In genomic region chr6:8951326-8951695, GRCm38 (mm10) we compare ENCODE assay signal across 9 mouse cellular contexts. TPM values are rescaled to one million over a fixed set of nuclear protein-coding genes. Genes with fewer than 3 reads are reported as not detected.
DNase-seq lines count a peak whose midpoint lies in the region; ATAC-seq lines count a peak whose summit lies in the region.
"Had no signal": no experiment of that assay in that cellular context is flagged by ENCODE, and none has a peak within 500 bp of the region (broad histone marks: within the 10 kb centered on the region; RNA-seq: fewer than 3 reads in every experiment).

No protein-coding gene starts in this region.

- ATAC-seq in forebrain, embryonic 16.5 days, result peak; percentile 27
- peak; percentile 66; the same call in 1 of the 2 replicates for ATAC-seq in intestine, embryonic 14.5 days (replicated peaks; ENCODE audit: low FRiP score, low TSS enrichment, low read depth)
- ATAC-seq in stomach, embryonic 15.5 days (ENCODE audit: insufficient read depth, low FRiP score, low read depth), result no peak

- peaks cover 50% of the 10 kb centered on the region for H3K4me1 ChIP-seq in forebrain, embryonic 16.5 days (replicated peaks; ENCODE audit: control insufficient read depth, insufficient read depth, low read length)
- H3K4me1 ChIP-seq in intestine, embryonic 14.5 days (replicated peaks; ENCODE audit: control insufficient read depth, insufficient read depth, low read length), result no peaks in the 10 kb centered on the region
- peaks cover 5% of the 10 kb centered on the region for H3K4me1 ChIP-seq in stomach, embryonic 15.5 days

- no peaks in the 10 kb centered on the region for H3K9me3 ChIP-seq in forebrain, embryonic 16.5 days (ENCODE audit: control insufficient read depth, low read length)
- H3K9me3 ChIP-seq in intestine, embryonic 14.5 days (ENCODE audit: control insufficient read depth, low read length), result no peaks in the 10 kb centered on the region
- H3K9me3 ChIP-seq in stomach, embryonic 15.5 days, result no peaks in the 10 kb centered on the region

- peak overlapping the region; percentile 59 for H3K9ac ChIP-seq in forebrain, embryonic 16.5 days (replicated peaks; ENCODE audit: low read depth, low read length)
- no peak overlapping the region for H3K9ac ChIP-seq in intestine, embryonic 14.5 days (ENCODE audit: low read length)
- no peak overlapping the region for H3K9ac ChIP-seq in stomach, embryonic 15.5 days

- H3K27ac ChIP-seq in forebrain, embryonic 16.5 days (ENCODE audit: low read length), result peak overlapping the region; percentile 35
- no peak overlapping the region for H3K27ac ChIP-seq in intestine, embryonic 14.5 days (ENCODE audit: low read depth)
- H3K27ac ChIP-seq in stomach, embryonic 15.5 days, result no peak overlapping the region

- peak overlapping the region; percentile 80 for H3K4me2 ChIP-seq in forebrain, embryonic 16.5 days (ENCODE audit: low read length)
- H3K4me2 ChIP-seq in intestine, embryonic 14.5 days (ENCODE audit: low read length), result peak overlapping the region; percentile 46
- peak overlapping the region; percentile 62 for H3K4me2 ChIP-seq in stomach, embryonic 15.5 days

- under 1% methylated on average over 24 of the region's 24 CpGs for WGBS in forebrain, embryonic 16.5 days
- WGBS in intestine, embryonic 14.5 days, result under 1% methylated on average over 24 of the region's 24 CpGs
- under 1% methylated on average over 24 of the region's 24 CpGs for WGBS in stomach, embryonic 15.5 days

- intact Hi-C loops in left cerebral cortex, postnatal 25 days (cut with DNase I), result loop anchor here (2.0 kb wide), 1 partner anchor 283 kb away; no protein-coding TSS in a partner anchor

- H3K36me3 ChIP-seq in forebrain, embryonic 16.5 days (ENCODE audit: control insufficient read depth, insufficient read depth), result no peaks in the 10 kb centered on the region
- H3K36me3 ChIP-seq in intestine, embryonic 14.5 days (ENCODE audit: control insufficient read depth, insufficient read depth, low read length), result no peaks in the 10 kb centered on the region
- H3K36me3 ChIP-seq in stomach, embryonic 15.5 days, result no peaks in the 10 kb centered on the region

- H3K4me3 ChIP-seq in forebrain, embryonic 16.5 days (replicated peaks; ENCODE audit: low read length), result peak overlapping the region; percentile 55
- H3K4me3 ChIP-seq in intestine, embryonic 14.5 days (ENCODE audit: low read depth, low read length), result peak overlapping the region; percentile 29
- H3K4me3 ChIP-seq in stomach, embryonic 15.5 days (replicated peaks), result peak overlapping the region; percentile 34

- DNase-seq in adrenal gland, adult 18-20 months (ENCODE audit: low spot score in 2 of 2), result peak; percentile 55 to 57
- no peak for DNase-seq in adrenal gland, postnatal 4 days (ENCODE audit: low spot score in 2 of 2)
- peak; percentile 73 for DNase-seq in cerebellum, adult 11-12 months
- DNase-seq in intestine, embryonic 14.5 days (ENCODE audit: low spot score), result peak; percentile 81
- DNase-seq in left cerebral cortex, postnatal 25 days (ENCODE audit: low spot score in 2 of 2), result peak; percentile 78 to 80
- peak; percentile 85 for DNase-seq in mesoderm, embryonic 11.5 days (ENCODE audit: low read depth, low spot score)

- peaks cover 51% of the 10 kb centered on the region for H3K27me3 ChIP-seq in forebrain, embryonic 16.5 days (replicated peaks; ENCODE audit: control insufficient read depth, insufficient read depth, low read length)
- peaks cover 97% of the 10 kb centered on the region for H3K27me3 ChIP-seq in intestine, embryonic 14.5 days (replicated peaks; ENCODE audit: control insufficient read depth, insufficient read depth, low read length)
- peaks cover 86% of the 10 kb centered on the region for H3K27me3 ChIP-seq in stomach, embryonic 15.5 days (replicated peaks)

RNA-seq across cellular contexts. Expression of gene Nxph1, which starts 3.1 kb away (rescaled TPM):
- under 1 TPM; 0.16 to 0.60 TPM for total RNA-seq in adrenal gland, adult 18-20 months (2021)
- 1 to 10 TPM; 3.6 to 4.4 TPM for total RNA-seq in adrenal gland, postnatal 4 days (2021)
- 46.7 and 47.6 TPM in 2 replicates for polyA plus RNA-seq in forebrain, embryonic 16.5 days (2015; fragmentation: Nextera tagmentation; extraction: Ambion mirVana)
- 0.08 TPM in 1 of 2 replicates, not detected in the other for polyA plus RNA-seq in intestine, embryonic 14.5 days (2014; fragmentation: Nextera tagmentation; extraction: Ambion mirVana)
- 10 to 100 TPM; 39.6 to 43.0 TPM for total RNA-seq in left cerebral cortex, postnatal 25 days (2021)
- 0.39 and 0.63 TPM in 2 replicates for polyA plus RNA-seq in stomach, embryonic 15.5 days (2015; fragmentation: Nextera tagmentation; extraction: Ambion mirVana)
- polyA plus RNA-seq: C2C12 had no signal

Comparison
In these comparisons a context has a peak if more than half of its experiments do, and no peak if none do; other contexts are left out.
1. DNase-seq: peak in adrenal gland, adult 18-20 months (2 of 2), cerebellum, adult 11-12 months (single experiment), intestine, embryonic 14.5 days (single experiment), left cerebral cortex, postnatal 25 days (2 of 2) and mesoderm, embryonic 11.5 days (single experiment); none in adrenal gland, postnatal 4 days (0 of 2).
2. RNA of gene Nxph1, which starts 3.1 kb away (total RNA-seq): 39.6 to 43.0 TPM in left cerebral cortex, postnatal 25 days; 3.6 to 4.4 TPM in adrenal gland, postnatal 4 days and 0.16 to 0.60 TPM in adrenal gland, adult 18-20 months; every median in the first group is over 4 times any median in the second.
3. Peak in every context shown above with its lines, with median percentiles within 50 percentile points of each other: H3K4me2 ChIP-seq and H3K4me3 ChIP-seq.